Mouse (Mus musculus): ENCODE results near the gene 1700001C02Rik. TPM values are rescaled to one million over a fixed set of nuclear protein-coding genes. Genes with fewer than 3 reads are reported as not detected.

1700001C02Rik gene
- total RNA-seq, 2 experiments from 2014 or later, result not detected

Other genes starting within 250 kb of the 1700001C02Rik start
- gene Selenoi, start 233.5 kb upstream of the 1700001C02Rik start, total RNA-seq (2021), result 10 to 100 TPM; 14.1 to 16.2 TPM
- gene Drc1, start 184.7 kb upstream of the 1700001C02Rik start, total RNA-seq (2021), result not detected
- gene Otof, start 4.1 kb upstream of the 1700001C02Rik start, total RNA-seq (2021), result not detected
- gene Cib4, start 79.8 kb downstream of the 1700001C02Rik start, total RNA-seq (2021), result not detected
- 100 to 1,000 TPM; 250 to 251 TPM for gene Kcnk3, start 122.1 kb downstream of the 1700001C02Rik start, total RNA-seq (2021)
- gene Slc35f6, start 181.9 kb downstream of the 1700001C02Rik start, total RNA-seq (2021), result 10 to 100 TPM; 44.1 to 47.2 TPM
- 10 to 100 TPM; 42.0 to 43.0 TPM for gene Cenpa, start 200.7 kb downstream of the 1700001C02Rik start, total RNA-seq (2021)
- under 1 TPM; 0.29 to 0.45 TPM for gene Dpysl5, start 245.5 kb downstream of the 1700001C02Rik start, total RNA-seq (2021)

Measured in heart, postnatal 25 days (tissue).